Mouse (Mus musculus): ENCODE measurements around the gene Myoc. TPM values are rescaled to one million over a fixed set of nuclear protein-coding genes. Genes with fewer than 3 reads are reported as not detected.

Gene Myoc
- total RNA-seq, 2 experiments from 2014 or later: 9.1 to 20.5 TPM

DNA sequence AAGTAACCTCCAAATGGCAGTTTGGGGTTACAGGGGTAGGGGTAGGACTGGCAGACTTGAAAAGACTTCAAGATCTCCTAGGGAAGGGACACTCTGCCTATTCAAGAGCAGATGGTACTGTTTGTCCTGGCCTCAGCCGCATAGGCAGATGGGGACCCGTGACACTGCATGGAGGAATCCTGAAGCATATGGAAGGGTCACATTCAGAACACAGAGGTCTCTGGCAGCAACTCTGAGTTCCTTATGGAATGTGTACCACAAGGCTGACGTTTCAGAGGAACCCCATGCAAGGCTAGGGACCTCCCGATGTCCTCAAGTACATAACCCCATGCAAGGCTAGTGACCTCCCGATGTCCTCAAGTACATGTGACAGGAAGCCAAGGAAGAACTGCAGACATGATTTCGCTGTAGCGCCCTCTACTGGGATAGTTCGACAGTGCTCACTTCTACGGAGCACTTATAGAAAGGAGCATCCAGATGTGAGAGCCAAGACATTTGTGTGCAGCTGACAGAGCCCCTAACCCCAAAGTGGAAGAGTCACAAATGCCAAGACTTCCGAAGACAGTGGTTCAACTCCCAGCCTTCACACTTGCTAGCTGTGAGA, 7.2 kb downstream of the Myoc start:
- DNase-seq: no peak

DNA sequence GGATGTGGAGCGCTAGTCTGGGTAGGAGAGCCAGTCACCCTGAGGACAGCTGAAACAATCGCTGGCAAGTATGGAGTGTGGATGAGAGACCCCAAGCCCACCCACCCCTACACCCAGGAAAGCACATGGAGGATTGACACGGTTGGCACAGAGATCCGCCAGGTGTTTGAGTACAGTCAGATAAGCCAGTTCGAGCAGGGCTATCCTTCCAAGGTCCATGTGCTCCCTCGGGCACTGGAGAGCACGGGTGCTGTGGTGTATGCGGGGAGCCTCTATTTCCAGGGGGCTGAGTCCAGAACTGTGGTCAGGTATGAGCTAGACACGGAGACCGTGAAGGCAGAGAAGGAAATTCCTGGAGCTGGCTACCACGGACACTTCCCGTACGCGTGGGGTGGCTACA, 9.5 kb downstream of the Myoc start:
- DNase-seq: no peak

- DNase-seq: no peak
Measured at GRCm38 (mm10) chr1:162658119-162658518, 19.2 kb downstream of the Myoc start, which contains the start of gene Myocos. TSS of gene Myocos (minus strand) at chr1:162658219.

DNA sequence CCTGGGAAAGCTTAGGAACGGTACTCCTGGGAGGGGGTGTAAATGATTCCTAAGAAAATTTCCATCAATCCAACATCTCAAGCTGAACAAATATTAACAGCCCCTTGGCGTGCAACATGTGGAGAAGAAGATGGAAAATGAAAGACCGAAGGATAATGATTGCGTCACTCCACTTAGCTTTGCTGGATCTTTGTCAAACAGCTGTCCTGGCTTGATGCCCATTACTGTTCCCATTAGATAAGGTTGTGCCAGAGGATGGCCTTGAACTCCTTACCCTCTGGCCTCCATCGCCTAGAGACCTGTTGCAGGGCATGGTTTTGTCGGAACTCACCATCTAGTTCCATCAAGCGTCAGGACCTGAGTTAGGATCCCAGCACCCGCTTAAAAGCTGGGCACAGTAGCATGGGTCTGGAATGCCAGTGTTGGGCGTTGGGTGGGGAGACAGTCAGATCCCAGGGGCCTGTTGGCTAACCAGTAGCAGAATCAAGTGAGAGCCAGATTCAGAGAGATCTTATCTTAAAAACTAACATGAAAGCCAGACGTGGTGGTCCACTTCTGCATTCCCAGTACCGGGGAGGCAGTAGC, 21.4 kb downstream of the Myoc start:
- peak; percentile 51 for DNase-seq

GRCm38 (mm10) chr1:162664826-162665475, 26.0 kb downstream of the Myoc start:
- DNase-seq: peak; percentile 63

- no peak for DNase-seq
Measured at GRCm38 (mm10) chr1:162665486-162666174, 26.7 kb downstream of the Myoc start.

GRCm38 (mm10) chr1:162693721-162694120, 54.8 kb downstream of the Myoc start:
- no peak for DNase-seq

DNA sequence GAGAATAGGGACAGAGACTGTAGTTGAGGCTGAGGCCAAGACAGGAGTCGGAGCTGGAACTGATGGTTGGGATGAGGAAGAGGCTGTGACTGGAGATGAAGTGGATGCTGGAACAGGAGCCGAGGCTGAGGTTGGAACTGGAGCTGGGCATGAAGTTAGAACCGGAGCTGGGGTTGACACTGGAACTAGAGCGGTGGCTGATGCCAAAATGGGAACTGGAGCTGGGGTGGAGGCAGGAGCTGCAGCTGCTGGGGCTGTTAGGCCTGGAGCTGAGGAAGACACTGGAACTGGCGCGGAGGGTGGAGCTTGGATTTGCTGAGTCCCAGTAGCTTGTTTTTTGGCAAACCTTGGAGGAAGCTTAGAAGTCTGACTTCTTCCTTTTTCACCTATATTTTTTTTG, 58.9 kb downstream of the Myoc start:
- peak; percentile 48 for DNase-seq

Small RNAs within 50 kb of the gene (microRNA-seq; reads per million reads assigned to microRNA genes)
- gene Gm27616 (ENCODE audit: borderline replicate concordance in 2 of 2): 0 reads per million in 2 experiments

Other genes starting within 250 kb of the Myoc start
- gene Dnm3, start 161.1 kb upstream of the Myoc start, total RNA-seq (2021): 1 to 10 TPM; 4.7 to 7.6 TPM
- gene Mettl13, start 90.6 kb upstream of the Myoc start, total RNA-seq (2021): 1 to 10 TPM; 5.5 to 6.5 TPM
- gene Vamp4, start 68.6 kb upstream of the Myoc start, total RNA-seq (2021): 10 to 100 TPM; 15.7 to 16.9 TPM
- not detected for gene Myocos, start 19.1 kb downstream of the Myoc start, total RNA-seq (2021)
- gene Prrc2c, start 101.4 kb downstream of the Myoc start, total RNA-seq (2021): 10 to 100 TPM; 48.9 to 52.8 TPM
- under 1 TPM in 1 of 2 experiments, not detected in 1; 0.29 TPM for gene Fmo4, start 174.8 kb downstream of the Myoc start, total RNA-seq (2021)
- gene Fmo1, start 227.5 kb downstream of the Myoc start, total RNA-seq (2021): 10 to 100 TPM; 10.4 to 20.2 TPM